Mouse (Mus musculus) forebrain, embryonic 14.5 days (tissue): Measurements from ENCODE around the gene Rffl. TPM values are rescaled to one million over a fixed set of nuclear protein-coding genes. Genes with fewer than 3 reads are reported as not detected.
A peak's percentile ranks its signal among the peaks of the same experiment; 100 is the strongest.

Experiments used
- ATAC-seq: fragments of 200-750 bp; cut with Nextera tagmentation; 2 replicates; pipeline ENCODE4 v1.8.0; 2017; ENCODE audit warnings: mild to moderate bottlenecking, moderate library complexity
- DNase-seq: peaks from one replicate; pipeline ENCODE4 v3.0.0-alpha.2; 2015; ENCODE audit warnings: low spot score
- H3K27ac ChIP-seq: fragments of 300-500 bp; sonication (generic); 2 replicates; pipeline ENCODE4 v1.5.1; 2014; ENCODE audit warnings: low read depth, mild to moderate bottlenecking, control low read depth, low read length, moderate library complexity
- H3K27me3 ChIP-seq: fragments of 300-500 bp; sonication (generic); replicated peaks from 2 replicates; pipeline ENCODE4 v1.6.1; 2014; ENCODE audit warnings: low read length, control low read depth, mixed read lengths; ENCODE audit not compliant: control insufficient read depth, insufficient read depth
- H3K36me3 ChIP-seq: fragments of 300-500 bp; sonication (generic); 2 replicates; pipeline ENCODE4 v1.6.1; 2014; ENCODE audit warnings: low read length, control low read depth; ENCODE audit not compliant: control insufficient read depth, insufficient read depth
- H3K4me1 ChIP-seq: fragments of 300-500 bp; sonication (generic); 2 replicates; pipeline ENCODE4 v1.6.1; 2014; ENCODE audit warnings: antibody characterized with exemption, low read length, control low read depth; ENCODE audit not compliant: control insufficient read depth, insufficient read depth
- H3K4me2 ChIP-seq: fragments of 300-500 bp; sonication (generic); 2 replicates; pipeline ENCODE4 v1.6.1; 2014; ENCODE audit warnings: mild to moderate bottlenecking, control low read depth, low read length
- H3K4me3 ChIP-seq: fragments of 300-500 bp; sonication (generic); 2 replicates; pipeline ENCODE4 v1.5.1; 2014; ENCODE audit warnings: low read depth, low read length, control low read depth
- H3K9ac ChIP-seq: fragments of 300-500 bp; sonication (generic); 2 replicates; pipeline ENCODE4 v1.6.1; 2014; ENCODE audit warnings: mild to moderate bottlenecking, low read length, control low read depth, moderate library complexity
- H3K9me3 ChIP-seq: fragments of 300-500 bp; sonication (generic); replicated peaks from 2 replicates; pipeline ENCODE4 v1.6.1; 2016; ENCODE audit warnings: low read length, control low read depth, mixed read lengths; ENCODE audit not compliant: control insufficient read depth
- WGBS: fragments of 180-500 bp; shearing (Covaris S2); extraction: QIAGEN DNeasy Blood & Tissue Kit; methylation state at CpG from one replicate; pipeline ENCODE4 v1.1.7; 2014; 5-methylcytosine and 5-hydroxymethylcytosine counted together
- polyA plus RNA-seq: library from polyadenylated mRNA; unstranded; fragments of >200 nt; fragmentation: Nextera tagmentation; extraction: Ambion mirVana; gene quantifications from 2 replicates; pipeline ENCODE4 v1.2.1, GENCODE M21; 2014

Rffl gene
- polyA plus RNA-seq, 1 experiment from 2014 or later = 9.8 TPM

DNA sequence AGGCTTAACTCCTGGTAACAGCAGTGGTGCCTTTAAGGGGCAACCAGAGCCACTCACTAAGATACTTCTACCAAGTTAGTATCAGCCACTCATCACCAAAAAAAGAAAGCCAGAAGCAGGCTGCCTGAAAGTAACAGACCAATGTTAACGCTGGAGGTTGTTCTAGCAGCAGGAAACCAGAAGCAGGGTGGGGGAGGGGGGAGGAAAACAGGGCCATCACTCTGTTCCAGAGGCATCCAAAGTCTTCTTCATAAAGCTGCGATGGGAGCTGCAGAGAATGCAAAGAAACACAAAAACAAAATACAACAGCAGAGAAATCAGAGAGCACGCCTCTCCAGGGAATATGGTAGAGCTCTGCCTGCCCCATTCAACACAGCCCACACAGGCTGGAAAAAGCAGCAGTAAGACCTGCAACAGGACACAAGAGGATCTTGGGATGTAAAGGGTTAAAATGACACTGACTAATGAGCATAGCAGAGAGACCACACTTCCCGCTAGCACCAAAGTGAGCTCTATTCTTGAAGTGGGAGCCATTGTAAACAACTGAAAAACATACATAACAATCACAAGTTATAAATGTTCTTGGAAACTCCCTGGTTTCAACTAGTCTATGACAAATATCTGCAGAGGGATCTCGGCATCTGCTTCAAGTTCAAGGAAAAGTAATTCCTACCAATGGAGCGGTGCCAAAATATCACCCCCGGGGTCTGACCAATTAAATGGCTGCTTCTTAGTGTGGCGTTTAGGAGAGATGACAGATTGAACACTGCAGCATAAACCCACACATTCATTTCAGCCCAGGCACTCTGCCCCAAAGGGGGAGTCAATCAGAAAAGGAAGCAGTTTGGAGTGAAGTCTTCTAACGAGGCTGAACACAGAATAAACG lies 39.8 kb downstream of the Rffl start:
- H3K4me3 ChIP-seq = no peak overlapping the region
- peaks cover 8% of the 10 kb centered on the region for H3K4me1 ChIP-seq
- peak overlapping the region; percentile 33 for H3K4me2 ChIP-seq
- H3K9ac ChIP-seq = no peak overlapping the region
- WGBS = 10% methylated on average over 10 of the region's 10 CpGs
- no peaks in the 10 kb centered on the region for H3K9me3 ChIP-seq
- H3K27me3 ChIP-seq = no peaks in the 10 kb centered on the region
- DNase-seq (peak; percentile 70), ATAC-seq (peak; percentile 62; the same call in 1 of the 2 replicates)
- H3K27ac ChIP-seq = no peak overlapping the region
- no peaks in the 10 kb centered on the region for H3K36me3 ChIP-seq

DNA sequence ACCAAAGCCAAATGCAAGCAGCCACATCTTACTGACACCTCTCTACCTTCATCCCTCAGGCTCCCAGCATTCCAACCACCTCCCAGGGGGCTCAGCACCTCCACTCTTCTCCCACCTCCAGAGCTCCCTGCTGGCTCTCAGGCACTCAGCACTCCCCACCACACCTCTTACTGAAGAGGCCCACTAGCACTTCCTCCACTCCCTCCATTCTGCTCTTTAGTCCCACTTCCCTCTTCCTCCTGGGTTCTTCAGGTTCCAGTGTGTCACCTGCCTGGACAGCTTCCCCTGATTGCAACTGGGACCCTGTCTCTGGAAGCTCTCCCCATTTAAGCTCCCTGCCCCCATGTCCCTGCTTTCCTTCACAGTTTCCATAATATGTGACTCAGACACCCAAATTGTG lies 44.2 kb downstream of the Rffl start:
- DNase-seq = no peak
- ATAC-seq = no peak
- H3K27ac ChIP-seq = no peak overlapping the region
- H3K4me1 ChIP-seq = peaks cover 8% of the 10 kb centered on the region
- H3K4me3 ChIP-seq = no peak overlapping the region
- no peaks in the 10 kb centered on the region for H3K9me3 ChIP-seq
- H3K27me3 ChIP-seq = no peaks in the 10 kb centered on the region
- H3K4me2 ChIP-seq = no peak overlapping the region
- H3K36me3 ChIP-seq = no peaks in the 10 kb centered on the region
- no peak overlapping the region for H3K9ac ChIP-seq

DNA sequence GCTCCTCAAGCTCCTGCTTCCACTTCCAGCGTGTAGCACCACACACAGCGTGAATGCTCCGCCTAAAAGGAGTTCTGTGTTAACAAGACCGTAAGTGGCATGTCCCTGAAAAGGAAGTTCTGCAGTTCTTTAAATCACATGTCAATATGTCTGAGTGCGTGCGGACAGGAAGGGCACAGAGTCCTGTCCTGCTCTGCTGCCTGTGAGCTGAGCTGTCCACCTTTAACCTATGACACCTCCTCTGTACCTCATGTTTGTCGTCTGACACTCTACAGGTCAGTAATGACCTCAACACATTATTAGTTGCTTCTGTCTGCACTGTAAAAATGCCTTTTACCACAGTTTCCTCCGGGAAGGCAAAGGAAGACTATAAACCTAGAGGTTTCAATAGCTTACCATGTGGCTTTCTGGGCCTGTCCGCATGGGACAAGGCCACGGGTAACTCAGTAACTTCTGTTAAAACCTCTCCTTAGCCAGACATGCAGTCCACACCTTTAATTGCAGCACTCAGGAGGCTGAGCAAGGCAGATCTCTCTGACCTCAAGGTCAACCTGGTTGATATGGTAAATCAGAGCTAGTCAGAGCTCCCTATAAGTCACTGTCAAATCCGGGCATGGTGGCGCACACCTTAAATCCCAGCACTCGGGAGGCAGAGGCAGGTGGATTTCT lies 50.1 kb downstream of the Rffl start:
- Histone ChIP-seq H3K9me3 (no peaks in the 10 kb centered on the region), H3K4me3 (no peak overlapping the region), H3K27ac (no peak overlapping the region), H3K27me3 (no peaks in the 10 kb centered on the region), H3K9ac (no peak overlapping the region), H3K4me1 (no peaks in the 10 kb centered on the region), H3K4me2 (no peak overlapping the region), H3K36me3 (no peaks in the 10 kb centered on the region)
- whole genome bisulfite sequencing = 91% methylated on average over 13 of the region's 13 CpGs
- no peak for DNase-seq
- no peak for ATAC-seq

DNA sequence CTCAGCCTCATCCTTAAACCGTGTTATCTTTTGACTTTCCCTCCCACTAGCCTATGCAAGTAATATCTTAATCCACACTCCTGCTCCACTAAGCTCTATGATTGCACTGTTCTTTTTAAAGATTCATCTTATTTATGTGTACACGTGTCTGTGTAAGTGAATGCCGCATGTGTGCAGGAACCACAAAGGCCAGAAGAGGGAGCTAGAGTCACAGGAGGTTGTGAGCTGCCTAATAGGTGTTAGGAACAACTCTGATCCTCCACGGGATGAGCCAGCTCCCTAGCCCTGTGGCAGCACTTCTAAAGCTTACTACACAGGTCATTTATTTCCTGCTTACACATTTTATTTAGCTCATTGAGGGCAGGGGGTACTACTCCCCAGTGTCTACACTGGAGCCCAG lies 51.7 kb downstream of the Rffl start:
- no peaks in the 10 kb centered on the region for H3K4me1 ChIP-seq
- no peaks in the 10 kb centered on the region for H3K27me3 ChIP-seq
- no peak overlapping the region for H3K4me2 ChIP-seq
- H3K36me3 ChIP-seq = no peaks in the 10 kb centered on the region
- ATAC-seq = no peak
- DNase-seq = peak; percentile 60
- no peak overlapping the region for H3K9ac ChIP-seq
- no peak overlapping the region for H3K4me3 ChIP-seq
- WGBS = 47% methylated on average over 4 of the region's 4 CpGs
- H3K9me3 ChIP-seq = no peaks in the 10 kb centered on the region
- no peak overlapping the region for H3K27ac ChIP-seq

DNA sequence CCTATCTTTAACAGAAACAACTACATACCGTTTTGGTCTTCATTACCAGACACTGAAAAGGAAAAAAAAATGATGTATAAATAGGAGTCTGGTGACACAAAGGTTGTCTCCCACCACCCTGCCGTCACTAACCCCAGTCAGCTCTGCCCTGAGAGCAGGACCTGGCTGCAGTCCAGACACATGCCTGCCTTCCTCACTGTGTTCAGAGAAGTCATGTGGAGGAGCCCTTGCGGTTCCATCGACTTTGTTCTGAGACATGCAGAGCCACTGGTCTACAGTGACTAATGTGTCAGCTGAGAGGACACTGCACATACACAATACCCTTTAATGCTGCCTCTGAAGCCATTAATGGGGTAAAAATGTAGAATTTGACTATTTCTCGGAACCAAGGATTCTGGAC lies 62.5 kb downstream of the Rffl start:
- Histone ChIP-seq H3K4me3 (no peak overlapping the region), H3K9me3 (no peaks in the 10 kb centered on the region), H3K4me2 (no peak overlapping the region), H3K27ac (no peak overlapping the region), H3K27me3 (no peaks in the 10 kb centered on the region), H3K9ac (no peak overlapping the region), H3K36me3 (peaks cover 12% of the 10 kb centered on the region), H3K4me1 (no peaks in the 10 kb centered on the region)
- ATAC-seq = no peak
- DNase-seq = no peak
- 66% methylated on average over 5 of the region's 5 CpGs for WGBS

DNA sequence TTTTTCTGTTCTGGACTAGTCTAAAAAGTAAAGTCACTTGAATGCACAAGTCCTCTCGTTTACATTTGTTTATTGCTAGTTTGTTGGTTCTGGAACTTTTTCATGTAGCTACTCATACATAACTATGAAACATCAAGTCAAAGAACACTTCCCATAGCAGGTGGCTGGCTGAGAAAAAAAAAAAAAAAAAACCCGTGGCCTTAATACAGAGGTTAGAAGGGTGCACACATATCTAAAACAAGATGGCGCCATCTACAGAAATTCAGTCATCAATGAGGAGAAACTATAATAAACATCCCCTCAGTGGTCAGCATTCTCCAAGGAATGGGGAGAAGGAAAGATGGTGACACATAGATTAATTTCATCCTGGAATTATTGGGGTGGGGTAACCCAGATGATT lies 63.6 kb downstream of the Rffl start:
- no peaks in the 10 kb centered on the region for H3K27me3 ChIP-seq
- 82% methylated on average over 3 of the region's 3 CpGs for WGBS
- H3K27ac ChIP-seq = no peak overlapping the region
- H3K9ac ChIP-seq = no peak overlapping the region
- ATAC-seq (no peak), DNase-seq (no peak)
- no peak overlapping the region for H3K4me3 ChIP-seq
- H3K4me2 ChIP-seq = no peak overlapping the region
- H3K9me3 ChIP-seq = no peaks in the 10 kb centered on the region
- H3K36me3 ChIP-seq = peaks cover 23% of the 10 kb centered on the region
- no peaks in the 10 kb centered on the region for H3K4me1 ChIP-seq

DNA sequence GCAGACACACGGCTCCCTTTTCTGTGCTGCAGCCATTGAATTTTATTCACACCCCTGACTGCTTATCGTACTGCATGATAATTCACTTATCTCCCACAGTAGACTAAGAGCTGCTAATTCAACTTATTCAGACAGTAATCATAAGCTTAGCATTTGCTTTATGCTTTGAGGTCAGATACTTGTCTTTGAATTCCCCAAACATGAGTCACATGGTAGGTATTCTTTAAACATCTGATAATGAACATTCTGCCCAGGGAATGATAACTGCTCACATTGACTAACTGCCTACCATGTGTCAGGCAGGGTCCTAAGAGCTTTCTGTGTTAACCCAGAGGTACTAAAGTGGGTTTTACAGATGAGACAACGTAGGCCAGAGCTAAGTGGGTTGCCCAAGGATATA lies 64.4 kb downstream of the Rffl start:
- Histone ChIP-seq H3K4me3 (no peak overlapping the region), H3K36me3 (peaks cover 31% of the 10 kb centered on the region), H3K9me3 (no peaks in the 10 kb centered on the region), H3K4me2 (no peak overlapping the region), H3K9ac (no peak overlapping the region), H3K4me1 (no peaks in the 10 kb centered on the region), H3K27ac (no peak overlapping the region), H3K27me3 (no peaks in the 10 kb centered on the region)
- WGBS = 78% methylated on average over 3 of the region's 3 CpGs
- ATAC-seq (no peak), DNase-seq (no peak)

DNA sequence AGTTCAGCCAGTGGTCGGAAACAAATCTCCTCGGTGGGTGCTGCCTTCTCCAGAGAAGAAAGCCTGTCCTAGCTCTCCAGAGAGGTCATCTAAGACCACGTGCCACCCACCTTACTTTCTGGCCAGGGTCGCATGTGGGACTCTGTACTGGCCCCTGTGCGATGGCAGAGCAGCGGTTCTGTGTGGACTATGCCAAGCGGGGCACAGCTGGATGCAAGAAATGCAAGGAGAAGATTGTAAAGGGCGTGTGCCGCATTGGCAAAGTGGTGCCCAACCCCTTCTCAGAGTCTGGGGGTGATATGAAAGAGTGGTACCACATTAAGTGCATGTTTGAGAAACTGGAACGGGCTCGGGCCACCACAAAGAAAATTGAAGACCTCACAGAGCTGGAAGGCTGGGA lies 87.6 kb downstream of the Rffl start:
- DNase-seq (no peak), ATAC-seq (no peak)
- H3K9me3 ChIP-seq = no peaks in the 10 kb centered on the region
- H3K4me3 ChIP-seq = no peak overlapping the region
- peaks cover 10% of the 10 kb centered on the region for H3K4me1 ChIP-seq
- peaks cover 52% of the 10 kb centered on the region for H3K36me3 ChIP-seq
- H3K27me3 ChIP-seq = no peaks in the 10 kb centered on the region
- H3K4me2 ChIP-seq = no peak overlapping the region
- H3K27ac ChIP-seq = no peak overlapping the region
- no peak overlapping the region for H3K9ac ChIP-seq
- WGBS = 92% methylated on average over 11 of the region's 11 CpGs

DNA sequence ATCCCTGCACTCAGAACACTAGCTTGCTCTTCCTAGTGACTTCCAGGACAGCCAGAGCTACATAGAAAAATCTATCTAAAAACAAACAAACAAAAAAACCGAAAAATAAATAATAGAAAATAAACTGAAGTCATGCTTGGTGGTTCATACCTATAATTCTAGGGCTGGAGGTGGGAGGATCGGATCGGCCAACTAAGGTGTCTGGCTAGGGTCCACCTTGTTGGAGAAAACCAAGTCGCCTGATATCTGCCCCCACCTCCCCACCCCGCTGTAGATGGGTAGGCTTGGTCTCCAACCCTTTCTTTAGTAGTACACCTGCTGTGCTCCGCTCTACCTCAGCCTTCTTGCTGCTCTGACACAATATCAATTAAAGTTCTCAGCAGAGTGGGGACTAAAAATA lies 88.8 kb downstream of the Rffl start:
- H3K4me1 ChIP-seq = peaks cover 10% of the 10 kb centered on the region
- no peaks in the 10 kb centered on the region for H3K9me3 ChIP-seq
- WGBS = 43% methylated on average over 6 of the region's 6 CpGs
- peaks cover 39% of the 10 kb centered on the region for H3K36me3 ChIP-seq
- H3K9ac ChIP-seq = peak overlapping the region; percentile 93
- DNase-seq = no peak
- peak overlapping the region; percentile 68 for H3K4me2 ChIP-seq
- H3K27ac ChIP-seq = no peak overlapping the region
- peak overlapping the region; percentile 92 for H3K4me3 ChIP-seq
- ATAC-seq = no peak
- H3K27me3 ChIP-seq = no peaks in the 10 kb centered on the region
